Mouse (Mus musculus): ENCODE data around the gene Cirbp.

The Cirbp gene

DNA sequence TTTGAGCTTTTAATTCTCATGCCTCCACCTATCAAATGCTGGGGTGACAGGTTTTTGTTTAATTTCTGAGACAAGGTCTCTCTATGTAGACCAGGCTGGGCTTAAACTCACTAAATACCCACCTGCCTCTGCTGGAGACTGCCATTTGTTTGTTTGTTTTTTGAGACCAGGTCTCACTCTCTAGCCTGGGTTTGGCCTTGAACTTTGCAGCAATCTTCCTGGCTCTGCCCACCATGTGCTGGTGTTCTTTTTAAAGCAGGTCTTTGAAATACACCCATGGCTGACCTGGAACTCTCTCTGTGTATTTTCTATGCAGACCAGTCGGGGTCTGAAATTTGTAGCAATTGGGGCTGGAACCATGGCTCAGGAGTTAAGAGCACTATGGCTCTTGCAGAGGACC is 30.1 kb upstream of the Cirbp start:
- peaks cover 55% of the 10 kb centered on the region for H3K36me3 ChIP-seq (ENCODE audit: insufficient read depth, low read length)
- no peaks in the 10 kb centered on the region for H3K9me3 ChIP-seq (ENCODE audit: low read length)
- H3K4me1 ChIP-seq (replicated peaks; ENCODE audit: low read depth, low read length) = peaks cover 83% of the 10 kb centered on the region
- no peak for TF ChIP-seq POU5F1 (IDR thresholded peaks at IDR 0.05; ENCODE audit: borderline replicate concordance, low read length)
- TF ChIP-seq CTCF (conservative IDR thresholded peaks at IDR 0.05; ENCODE audit: low read length) = no peak
- TF ChIP-seq NANOG (IDR thresholded peaks at IDR 0.05; ENCODE audit: borderline replicate concordance, low read length) = no peak
- H3K4me3 ChIP-seq (replicated peaks; ENCODE audit: low read length) = peak overlapping the region; percentile 58; the same call in 1 of the 2 replicates
- no peaks in the 10 kb centered on the region; the same call in 1 of the 2 replicates for H3K27me3 ChIP-seq (ENCODE audit: insufficient read depth, low read length)

DNA sequence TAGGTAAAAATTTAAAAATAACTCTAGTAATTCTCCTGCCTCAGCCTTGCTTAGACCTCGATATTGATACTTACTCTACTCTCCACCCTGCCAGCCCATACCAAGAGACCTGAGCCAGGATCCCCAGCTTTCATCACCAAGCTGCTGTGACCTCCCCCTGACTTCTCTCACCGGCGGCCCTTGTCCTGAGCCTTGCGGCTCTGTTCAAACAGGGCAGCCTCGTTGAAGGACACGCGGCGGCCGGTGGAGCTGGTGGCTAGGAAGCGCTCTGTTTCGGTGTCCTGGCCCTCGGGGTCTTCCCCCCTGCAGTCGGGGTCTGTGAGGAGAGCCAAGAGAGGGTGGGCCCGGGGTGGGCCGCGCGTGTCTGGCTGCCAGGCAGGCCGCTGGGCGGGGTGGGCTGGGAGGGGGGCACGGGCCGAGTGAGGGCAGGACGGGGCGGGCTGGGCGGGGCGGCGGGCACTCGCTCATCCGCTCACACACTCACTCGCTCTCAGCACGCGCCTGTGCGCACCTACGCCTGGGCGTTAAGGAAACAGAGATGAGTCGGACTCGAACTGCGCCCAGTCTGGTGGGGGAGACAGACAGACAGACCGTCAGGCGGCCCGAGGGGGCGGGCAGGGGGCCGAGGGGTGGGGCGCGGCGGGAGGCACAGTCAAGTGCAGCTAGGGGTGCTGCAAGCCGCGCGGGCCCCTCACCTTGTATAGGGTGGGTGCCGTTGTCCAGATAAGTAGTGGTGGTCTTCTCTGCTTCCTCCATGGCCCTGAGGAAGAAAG is 29.4 kb upstream of the Cirbp start:
- Histone ChIP-seq H3K4me3 (replicated peaks; ENCODE audit: low read length) (peak overlapping the region; percentile 90), H3K36me3 (ENCODE audit: insufficient read depth, low read length) (peaks cover 48% of the 10 kb centered on the region), H3K27me3 (ENCODE audit: insufficient read depth, low read length) (no peaks in the 10 kb centered on the region; the same call in 1 of the 2 replicates), H3K9me3 (ENCODE audit: low read length) (no peaks in the 10 kb centered on the region), H3K4me1 (replicated peaks; ENCODE audit: low read depth, low read length) (peaks cover 81% of the 10 kb centered on the region)
- TF ChIP-seq POU5F1 (IDR thresholded peaks at IDR 0.05; ENCODE audit: borderline replicate concordance, low read length) (no peak), CTCF (conservative IDR thresholded peaks at IDR 0.05; ENCODE audit: low read length) (no peak), NANOG (IDR thresholded peaks at IDR 0.05; ENCODE audit: borderline replicate concordance, low read length) (no peak)

DNA sequence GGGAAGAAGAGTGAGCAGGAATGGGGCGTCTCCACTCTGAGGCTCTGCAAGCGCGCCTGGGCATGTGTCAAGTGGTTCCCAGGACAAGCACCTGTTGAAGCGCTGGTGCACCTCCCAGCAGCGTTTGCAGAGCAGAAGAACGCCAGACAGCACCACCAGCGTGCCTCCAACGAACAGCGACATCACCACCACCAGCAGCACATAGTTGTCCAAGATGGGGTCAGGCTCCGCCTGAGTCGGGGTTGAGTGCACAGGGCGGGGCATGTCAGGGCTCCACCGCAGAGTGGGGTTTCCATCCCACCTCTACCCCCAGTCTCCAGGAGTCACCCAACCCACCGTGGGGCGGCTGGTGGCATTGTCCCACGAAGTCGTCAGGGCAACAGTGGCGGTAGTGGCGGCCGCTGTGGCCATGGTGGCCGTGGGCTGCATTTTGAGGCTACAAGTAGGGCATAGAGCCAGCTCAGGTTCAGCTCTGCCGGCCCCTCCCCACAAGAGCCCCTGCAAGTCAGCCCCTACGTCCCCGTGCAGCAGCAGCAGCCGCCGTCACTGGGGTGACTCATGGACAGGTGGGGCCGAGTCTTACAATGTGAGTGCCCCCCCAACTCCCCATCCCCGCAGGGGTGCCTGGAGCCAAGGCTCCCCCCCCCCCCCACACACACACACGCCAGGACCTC is 28.7 kb upstream of the Cirbp start:
- Histone ChIP-seq H3K4me1 (replicated peaks; ENCODE audit: low read depth, low read length) (peaks cover 78% of the 10 kb centered on the region), H3K27me3 (ENCODE audit: insufficient read depth, low read length) (no peaks in the 10 kb centered on the region; the same call in 1 of the 2 replicates), H3K9me3 (ENCODE audit: low read length) (no peaks in the 10 kb centered on the region), H3K4me3 (replicated peaks; ENCODE audit: low read length) (peak overlapping the region; percentile 90), H3K36me3 (ENCODE audit: insufficient read depth, low read length) (peaks cover 41% of the 10 kb centered on the region)
- TF ChIP-seq CTCF (conservative IDR thresholded peaks at IDR 0.05; ENCODE audit: low read length) (no peak), NANOG (IDR thresholded peaks at IDR 0.05; ENCODE audit: borderline replicate concordance, low read length) (no peak), POU5F1 (IDR thresholded peaks at IDR 0.05; ENCODE audit: borderline replicate concordance, low read length) (no peak)

DNA sequence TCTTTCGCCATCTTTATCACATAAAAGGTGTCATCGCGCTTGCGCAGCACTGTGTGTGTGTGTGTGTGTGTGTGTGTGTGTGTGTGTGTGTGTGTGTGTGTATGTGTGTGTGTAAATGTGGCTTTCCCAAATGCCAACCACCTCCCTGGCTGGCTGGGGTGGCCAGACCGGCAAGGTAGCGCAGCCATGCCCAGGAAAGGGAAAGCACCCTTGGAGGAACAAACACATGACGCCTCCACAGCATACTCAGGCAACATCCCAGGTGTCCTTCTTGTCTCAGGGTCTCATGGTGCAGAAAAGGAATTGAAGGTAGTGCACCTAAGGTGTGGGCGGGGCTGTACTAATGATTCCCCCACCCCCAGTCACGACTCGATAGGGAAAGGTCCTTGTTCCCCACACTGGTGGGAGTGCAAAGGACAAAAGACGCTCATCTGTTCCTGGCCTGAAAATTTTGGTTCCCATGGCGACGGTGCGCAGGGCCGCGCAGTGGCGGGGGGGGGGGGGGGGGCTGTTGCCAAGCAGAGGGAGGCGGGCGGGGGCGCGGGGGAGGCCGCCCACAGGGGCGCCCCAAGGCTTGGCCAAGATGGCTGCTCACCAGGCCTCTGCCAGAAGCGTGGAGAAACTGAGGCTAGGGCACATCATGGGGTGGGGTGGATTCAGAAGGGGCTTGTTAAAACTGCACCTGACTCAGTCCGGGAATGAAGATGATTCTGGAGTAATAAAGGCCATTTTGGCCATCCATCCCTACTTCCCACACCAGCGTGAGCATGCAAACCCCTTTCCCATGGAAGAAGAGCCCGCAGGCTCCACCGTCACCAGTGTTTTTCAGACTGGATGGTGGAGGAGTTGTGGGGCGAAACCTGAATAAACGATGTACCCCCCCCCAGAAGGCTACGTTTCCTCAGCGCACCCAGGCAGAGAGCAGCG is 27.9 kb upstream of the Cirbp start:
- no peaks in the 10 kb centered on the region for H3K9me3 ChIP-seq (ENCODE audit: low read length)
- peaks cover 36% of the 10 kb centered on the region for H3K36me3 ChIP-seq (ENCODE audit: insufficient read depth, low read length)
- H3K27me3 ChIP-seq (ENCODE audit: insufficient read depth, low read length) = no peaks in the 10 kb centered on the region; the same call in 1 of the 2 replicates
- peak overlapping the region; percentile 90 for H3K4me3 ChIP-seq (replicated peaks; ENCODE audit: low read length)
- peaks cover 75% of the 10 kb centered on the region for H3K4me1 ChIP-seq (replicated peaks; ENCODE audit: low read depth, low read length)
- TF ChIP-seq POU5F1 (IDR thresholded peaks at IDR 0.05; ENCODE audit: borderline replicate concordance, low read length) = no peak
- TF ChIP-seq NANOG (IDR thresholded peaks at IDR 0.05; ENCODE audit: borderline replicate concordance, low read length) = no peak
- no peak for TF ChIP-seq CTCF (conservative IDR thresholded peaks at IDR 0.05; ENCODE audit: low read length)

GRCm38 (mm10) chr10:80138553-80139438 is 27.0 kb upstream of the Cirbp start, which contains the start of gene Atp5d:
Gene Atp5d, plus strand, starts transcription at chr10:80138632.
- H3K4me1 ChIP-seq (replicated peaks; ENCODE audit: low read depth, low read length) = peaks cover 75% of the 10 kb centered on the region
- no peaks in the 10 kb centered on the region for H3K9me3 ChIP-seq (ENCODE audit: low read length)
- no peaks in the 10 kb centered on the region; the same call in 1 of the 2 replicates for H3K27me3 ChIP-seq (ENCODE audit: insufficient read depth, low read length)
- H3K36me3 ChIP-seq (ENCODE audit: insufficient read depth, low read length) = peaks cover 37% of the 10 kb centered on the region
- no peak for TF ChIP-seq CTCF (conservative IDR thresholded peaks at IDR 0.05; ENCODE audit: low read length)
- H3K4me3 ChIP-seq (replicated peaks; ENCODE audit: low read length) = peak within 1 kb of the TSS; percentile 90

- no peak for TF ChIP-seq POU5F1 (IDR thresholded peaks at IDR 0.05; ENCODE audit: borderline replicate concordance, low read length)
- TF ChIP-seq CTCF (conservative IDR thresholded peaks at IDR 0.05; ENCODE audit: low read length) = no peak
- no peaks in the 10 kb centered on the region; the same call in 1 of the 2 replicates for H3K27me3 ChIP-seq (ENCODE audit: insufficient read depth, low read length)
- no peaks in the 10 kb centered on the region for H3K9me3 ChIP-seq (ENCODE audit: low read length)
- H3K4me1 ChIP-seq (replicated peaks; ENCODE audit: low read depth, low read length) = peaks cover 81% of the 10 kb centered on the region
- H3K36me3 ChIP-seq (ENCODE audit: insufficient read depth, low read length) = peaks cover 37% of the 10 kb centered on the region
- peak overlapping the region; percentile 90 for H3K4me3 ChIP-seq (replicated peaks; ENCODE audit: low read length)
Measured at GRCm38 (mm10) chr10:80139439-80139775, 26.4 kb upstream of the Cirbp start.

DNA sequence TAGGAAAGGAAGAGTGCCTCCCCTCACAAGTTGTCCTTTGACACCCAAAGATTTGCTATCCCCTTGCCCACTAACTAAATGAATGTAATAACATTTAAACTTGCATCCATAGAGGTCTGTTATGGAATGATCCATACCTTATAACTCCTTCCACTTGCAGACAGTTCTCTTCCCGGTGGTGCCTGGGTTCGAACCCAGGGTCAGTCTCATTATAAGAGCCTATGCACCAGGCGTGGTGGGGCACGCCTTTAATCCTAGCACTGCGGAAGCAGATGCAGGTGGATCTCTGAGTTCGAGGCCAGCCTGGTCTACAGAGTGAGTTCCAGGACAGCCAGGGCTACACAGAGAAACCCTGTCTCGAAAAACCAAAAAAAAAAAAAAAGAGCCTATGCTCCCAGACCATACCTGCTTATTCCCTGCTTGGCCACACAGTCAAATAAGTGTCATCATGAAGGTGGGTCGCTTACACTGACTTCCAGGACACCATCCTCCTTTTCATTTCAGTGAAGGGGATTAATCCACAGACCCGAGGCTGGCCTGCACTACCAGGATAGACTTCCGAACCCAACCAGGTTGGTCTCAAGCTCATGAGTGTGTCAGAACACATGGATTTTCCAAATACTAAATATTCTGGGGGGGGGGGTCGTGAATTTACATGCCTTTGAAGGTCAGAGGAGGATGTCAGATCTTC is 25.7 kb upstream of the Cirbp start:
- TF ChIP-seq CTCF (conservative IDR thresholded peaks at IDR 0.05; ENCODE audit: low read length) (no peak), POU5F1 (IDR thresholded peaks at IDR 0.05; ENCODE audit: borderline replicate concordance, low read length) (no peak), NANOG (IDR thresholded peaks at IDR 0.05; ENCODE audit: borderline replicate concordance, low read length) (no peak)
- H3K4me1 ChIP-seq (replicated peaks; ENCODE audit: low read depth, low read length) = peaks cover 81% of the 10 kb centered on the region
- H3K4me3 ChIP-seq (replicated peaks; ENCODE audit: low read length) = peak overlapping the region; percentile 90; the same call in 1 of the 2 replicates

More for the DNA sequence above, 25.7 kb upstream of the Cirbp start:
- H3K36me3 ChIP-seq (ENCODE audit: insufficient read depth, low read length) = peaks cover 37% of the 10 kb centered on the region
- no peaks in the 10 kb centered on the region for H3K9me3 ChIP-seq (ENCODE audit: low read length)
- H3K27me3 ChIP-seq (ENCODE audit: insufficient read depth, low read length) = no peaks in the 10 kb centered on the region; the same call in 1 of the 2 replicates

Data from E14TG2a.4 (cell line).